Mouse (Mus musculus) bone marrow, adult 2 months (tissue): ENCODE measurements around the gene Ptprt.

ENCODE experiments used
- CTCF ChIP-seq: fragments of 200-500 bp; IDR thresholded peaks from 2 replicates; pipeline ENCODE4 v1.5.1; 2011; ENCODE audit warnings: low read length, control low read depth; ENCODE audit not compliant: control insufficient read depth, insufficient read depth
- POLR2A ChIP-seq: fragments of 200-500 bp; IDR thresholded peaks from 2 replicates; pipeline ENCODE4 v1.6.1; 2011; ENCODE audit warnings: low read depth, mild to moderate bottlenecking, control low read depth, low read length, borderline replicate concordance; ENCODE audit not compliant: control insufficient read depth

GRCm38 (mm10) chr2:162031636-162032035 is 629.3 kb downstream of the Ptprt start:
- TF ChIP-seq CTCF, result no peak
- TF ChIP-seq POLR2A, result no peak
